Mouse (Mus musculus): ENCODE results near the gene Sh3bgrl3. TPM values are rescaled to one million over a fixed set of nuclear protein-coding genes. Genes with fewer than 3 reads are reported as not detected.
"Not testable (repeated sequence)": the region's sequence is repeated elsewhere in the genome, so short reads cannot be mapped to it uniquely, and the experiment has no call there.

The Sh3bgrl3 gene
- 179 and 190 TPM in 2 replicates for polyA plus RNA-seq (2016; fragmentation: Nextera tagmentation; extraction: Ambion mirVana)

DNA sequence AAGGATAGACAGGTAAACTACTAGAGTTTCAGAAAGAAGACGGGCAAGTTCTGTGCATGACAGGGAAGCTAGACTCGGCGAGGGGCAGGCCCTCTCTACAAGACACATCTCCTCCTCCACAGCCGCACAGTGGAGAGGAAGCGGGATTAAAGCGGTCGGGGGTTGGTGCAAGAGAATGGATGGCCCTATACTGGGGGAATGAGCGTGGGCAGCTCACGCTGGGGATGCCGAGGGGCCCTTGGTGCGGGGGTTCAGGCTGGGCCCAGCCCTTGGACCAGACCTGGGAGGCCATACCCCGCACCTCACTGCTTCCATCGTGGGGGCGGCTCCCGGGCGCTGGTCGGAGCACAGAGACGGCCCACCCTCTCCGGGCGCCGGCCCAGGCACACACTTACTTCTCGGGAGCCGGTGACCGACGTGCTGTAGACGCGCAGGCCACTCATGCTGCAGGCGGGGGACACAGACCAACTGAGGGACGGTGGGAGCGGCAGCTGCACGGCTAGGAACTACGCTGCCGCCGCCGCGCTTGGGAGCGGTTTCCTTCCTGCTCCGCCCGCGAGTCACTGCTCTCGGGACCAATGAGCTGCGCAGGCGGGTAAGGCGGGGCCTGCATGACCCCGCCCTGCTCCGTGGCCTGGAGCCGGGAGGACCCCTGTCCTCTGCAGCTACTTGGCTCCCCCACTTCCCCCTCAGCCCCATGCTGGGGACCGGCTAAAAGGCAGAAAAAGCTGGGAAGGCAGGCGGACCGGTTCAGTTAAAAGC, at the start of gene Sh3bgrl3:
TSS of gene Sh3bgrl3 (minus strand) at position 569 of the 762 bp plus-strand sequence.
- WGBS = under 1% methylated on average over 50 of the region's 50 CpGs
- Histone ChIP-seq H3K27me3 (replicated peaks) (no peaks in the 10 kb centered on the region; the same call in 1 of the 2 replicates), H3K4me3 (peak within 1 kb of the TSS; percentile 88), H3K27ac (ENCODE audit: poor library complexity, severe bottlenecking) (peak within 1 kb of the TSS; percentile 86), H3K9me3 (replicated peaks) (no peaks in the 10 kb centered on the region), H3K9ac (peak within 1 kb of the TSS; percentile 86), H3K36me3 (peaks cover 21% of the 10 kb centered on the region), H3K4me1 (replicated peaks) (peaks cover 44% of the 10 kb centered on the region), H3K4me2 (peak within 1 kb of the TSS; percentile 90)
- ATAC-seq (ENCODE audit: insufficient number of reproducible peaks, low FRiP score) = peak; percentile 92

DNA sequence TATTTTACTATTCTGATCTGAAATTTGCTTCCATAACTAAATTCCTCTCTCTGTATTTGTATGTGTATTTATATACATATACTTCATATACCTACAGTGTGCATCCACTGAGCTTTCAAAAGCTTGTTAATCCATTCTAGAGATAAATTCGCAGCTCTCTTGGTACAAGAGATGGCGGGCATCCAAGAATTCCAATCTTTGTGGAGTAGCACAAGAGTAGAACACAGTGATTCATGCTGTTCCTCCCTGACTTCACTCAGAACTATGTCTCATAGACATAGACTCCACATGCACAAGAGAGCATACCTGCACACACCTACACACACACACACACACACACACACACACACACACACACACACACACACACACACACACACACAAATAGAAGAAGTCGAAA, 43.8 kb upstream of the Sh3bgrl3 start:
- Histone ChIP-seq H3K9me3 (replicated peaks) (no peaks in the 10 kb centered on the region), H3K9ac (no peak overlapping the region), H3K4me2 (no peak overlapping the region), H3K4me1 (replicated peaks) (peaks cover 15% of the 10 kb centered on the region), H3K27ac (ENCODE audit: poor library complexity, severe bottlenecking) (0 out of 2 replicates have a peak overlapping the region, but pooled peaks have one; percentile 21), H3K27me3 (replicated peaks) (no peaks in the 10 kb centered on the region), H3K36me3 (peaks cover 23% of the 10 kb centered on the region), H3K4me3 (no peak overlapping the region)
- 50% methylated on average over 3 of the region's 3 CpGs for WGBS
- no peak for ATAC-seq (ENCODE audit: insufficient number of reproducible peaks, low FRiP score)

DNA sequence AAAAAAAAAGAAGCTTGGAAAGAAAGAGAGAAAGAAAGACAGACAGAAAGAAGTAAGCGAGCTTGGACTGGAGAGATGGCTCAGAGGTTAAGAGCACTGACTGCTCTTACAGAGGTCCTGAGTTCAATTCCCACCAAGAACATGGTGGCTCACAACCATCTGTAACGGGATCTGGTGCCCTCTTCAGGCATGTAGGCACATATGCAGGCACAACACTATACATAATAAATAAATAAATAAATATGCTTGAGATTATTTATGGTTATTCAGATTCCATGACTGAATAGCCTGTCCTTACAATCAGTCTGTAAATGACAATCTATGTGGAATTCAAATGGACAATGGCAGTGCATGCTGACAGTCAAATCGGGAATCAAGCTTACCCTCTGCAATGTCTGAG, 38.3 kb upstream of the Sh3bgrl3 start:
- Histone ChIP-seq H3K27ac (ENCODE audit: poor library complexity, severe bottlenecking) (no peak overlapping the region), H3K27me3 (replicated peaks) (no peaks in the 10 kb centered on the region), H3K4me1 (replicated peaks) (peaks cover 25% of the 10 kb centered on the region), H3K4me3 (no peak overlapping the region), H3K4me2 (no peak overlapping the region), H3K9me3 (replicated peaks) (no peaks in the 10 kb centered on the region), H3K36me3 (peaks cover 21% of the 10 kb centered on the region), H3K9ac (no peak overlapping the region)
- WGBS = 87% methylated on average over 3 of the region's 3 CpGs
- no peak for ATAC-seq (ENCODE audit: insufficient number of reproducible peaks, low FRiP score)

DNA sequence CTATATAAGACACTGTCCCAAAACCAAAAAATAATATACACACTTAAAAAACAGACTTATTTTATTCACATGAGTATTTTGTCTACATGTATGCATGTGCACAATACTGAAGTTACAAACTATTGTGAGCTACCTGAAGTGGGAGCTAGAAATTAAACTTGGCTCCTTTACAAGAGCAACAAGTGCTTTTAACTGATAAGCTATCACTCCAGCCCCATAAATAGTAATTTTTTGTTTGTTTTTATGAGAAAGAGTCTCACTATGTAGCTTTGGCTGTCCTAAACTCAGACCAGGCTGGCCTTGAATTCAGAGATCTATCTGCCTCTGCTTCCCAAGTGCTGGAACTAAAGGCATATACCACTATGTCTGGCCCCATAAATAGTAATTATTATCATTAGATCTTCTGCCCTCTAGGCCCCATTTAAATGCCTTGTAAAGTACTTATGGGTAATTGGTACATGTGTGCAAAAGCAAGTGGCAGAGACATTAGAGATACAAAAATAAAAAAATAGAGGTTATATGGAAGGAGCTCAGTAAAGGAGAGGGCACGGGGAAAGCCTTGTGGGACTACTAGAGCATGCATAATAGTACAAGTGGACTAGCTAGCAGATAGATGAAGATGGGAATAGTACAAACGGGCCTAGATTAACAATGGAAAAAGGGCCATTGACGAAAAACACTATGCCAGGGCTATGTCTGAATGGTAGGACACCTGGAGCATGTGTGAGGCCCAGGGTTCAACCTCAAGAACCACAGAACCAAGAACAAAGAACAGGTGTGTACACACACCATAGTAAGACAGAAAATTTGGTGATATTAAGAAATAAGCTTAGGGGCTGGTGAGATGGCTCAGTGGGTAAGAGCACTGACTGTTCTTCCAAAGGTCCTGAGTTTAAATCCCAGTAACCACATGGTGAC, 37.2 kb upstream of the Sh3bgrl3 start:
- H3K27ac ChIP-seq (ENCODE audit: poor library complexity, severe bottlenecking) = no peak overlapping the region

DNA sequence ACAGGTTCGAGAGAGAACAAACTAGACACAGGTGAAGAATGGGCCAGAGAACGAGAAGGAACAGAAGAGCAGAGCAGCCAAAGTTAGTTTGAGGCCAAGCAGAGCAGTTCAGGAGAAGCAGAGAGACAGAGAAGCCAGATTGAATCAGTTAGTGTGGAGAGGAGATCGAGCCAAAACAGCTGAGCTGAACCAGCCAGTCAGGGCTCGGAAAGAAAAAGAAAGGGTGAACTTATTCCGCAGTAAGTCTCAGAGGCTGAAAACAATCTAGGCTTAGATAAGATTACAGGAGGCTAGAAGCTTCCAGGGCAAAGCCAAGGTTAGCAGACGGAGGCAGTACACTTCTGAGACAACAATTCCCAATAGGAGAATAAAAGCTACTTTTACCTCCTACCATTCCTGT, 36.4 kb upstream of the Sh3bgrl3 start:
- Histone ChIP-seq H3K4me1 (replicated peaks) (peaks cover 18% of the 10 kb centered on the region), H3K9me3 (replicated peaks) (no peaks in the 10 kb centered on the region), H3K9ac (no peak overlapping the region), H3K4me3 (no peak overlapping the region), H3K27ac (ENCODE audit: poor library complexity, severe bottlenecking) (peak overlapping the region; percentile 71), H3K27me3 (replicated peaks) (no peaks in the 10 kb centered on the region), H3K4me2 (peak overlapping the region; percentile 13), H3K36me3 (peaks cover 14% of the 10 kb centered on the region)
- WGBS = 17% methylated on average over 6 of the region's 6 CpGs
- ATAC-seq (ENCODE audit: insufficient number of reproducible peaks, low FRiP score) = peak; percentile 33; the same call in 1 of the 2 replicates

More for the DNA sequence above, 37.2 kb upstream of the Sh3bgrl3 start:
- Histone ChIP-seq H3K27me3 (replicated peaks) (no peaks in the 10 kb centered on the region), H3K9ac (no peak overlapping the region), H3K36me3 (peaks cover 14% of the 10 kb centered on the region), H3K4me3 (no peak overlapping the region), H3K4me1 (replicated peaks) (peaks cover 18% of the 10 kb centered on the region), H3K4me2 (no peak overlapping the region), H3K9me3 (replicated peaks) (no peaks in the 10 kb centered on the region)
- ATAC-seq (ENCODE audit: insufficient number of reproducible peaks, low FRiP score) = no peak
- WGBS = 76% methylated on average over 3 of the region's 3 CpGs

DNA sequence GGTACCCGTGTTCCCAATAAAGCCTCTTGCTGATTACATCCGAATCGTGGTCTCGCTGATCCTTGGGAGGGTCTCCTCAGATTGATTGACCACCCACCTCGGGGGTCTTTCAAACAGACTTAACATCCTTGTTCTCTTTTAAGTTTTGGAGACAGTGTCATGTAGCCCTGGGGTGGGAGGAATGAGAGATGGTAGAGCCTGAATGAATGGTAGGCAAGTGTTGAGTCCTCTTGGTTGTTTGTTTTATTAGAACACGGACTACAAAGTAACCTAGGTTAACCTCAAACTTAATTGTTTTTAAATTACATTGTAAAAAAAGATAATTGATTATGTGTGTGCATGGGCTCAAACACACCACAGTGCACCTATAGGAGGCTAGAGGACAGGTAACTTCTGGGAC, 36.0 kb upstream of the Sh3bgrl3 start:
- no peak for ATAC-seq (ENCODE audit: insufficient number of reproducible peaks, low FRiP score)
- peak overlapping the region; percentile 71 for H3K27ac ChIP-seq (ENCODE audit: poor library complexity, severe bottlenecking)
- H3K9ac ChIP-seq = no peak overlapping the region
- H3K4me1 ChIP-seq (replicated peaks) = peaks cover 18% of the 10 kb centered on the region
- WGBS = 89% methylated on average over 5 of the region's 6 CpGs
- H3K36me3 ChIP-seq = peaks cover 14% of the 10 kb centered on the region
- peak overlapping the region; percentile 13; the same call in 1 of the 2 replicates for H3K4me2 ChIP-seq
- no peak overlapping the region for H3K4me3 ChIP-seq
- H3K27me3 ChIP-seq (replicated peaks) = no peaks in the 10 kb centered on the region
- H3K9me3 ChIP-seq (replicated peaks) = no peaks in the 10 kb centered on the region

DNA sequence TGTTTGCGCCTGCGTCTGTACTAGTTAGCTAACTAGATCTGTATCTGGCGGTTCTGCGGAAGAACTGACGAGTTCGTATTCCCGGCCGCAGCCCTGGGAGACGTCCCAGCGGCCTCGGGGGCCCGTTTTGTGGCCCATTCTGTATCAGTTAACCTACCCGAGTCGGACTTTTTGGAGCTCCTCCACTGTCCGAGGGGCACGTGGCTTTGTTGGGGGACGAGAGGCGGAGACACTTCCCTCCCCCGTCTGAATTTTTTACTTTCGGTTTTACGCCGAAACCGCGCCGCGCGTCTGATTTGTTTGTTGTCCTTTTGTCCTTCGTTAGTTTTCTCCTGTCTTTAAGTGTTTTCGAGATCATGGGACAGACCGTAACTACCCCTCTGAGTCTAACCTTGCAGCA, 31.5 kb upstream of the Sh3bgrl3 start:
- H3K36me3 ChIP-seq; H3K27me3 ChIP-seq (replicated peaks); H3K9me3 ChIP-seq (replicated peaks); ATAC-seq (ENCODE audit: insufficient number of reproducible peaks, low FRiP score); H3K27ac ChIP-seq (ENCODE audit: poor library complexity, severe bottlenecking): not testable (repeated sequence)
- Histone ChIP-seq H3K4me3 (peak overlapping the region; percentile 56), H3K4me2 (peak overlapping the region; percentile 61), H3K4me1 (replicated peaks) (peaks cover 23% of the 10 kb centered on the region), H3K9ac (peak overlapping the region; percentile 59)
- 7% methylated on average over 30 of the region's 30 CpGs for WGBS

DNA sequence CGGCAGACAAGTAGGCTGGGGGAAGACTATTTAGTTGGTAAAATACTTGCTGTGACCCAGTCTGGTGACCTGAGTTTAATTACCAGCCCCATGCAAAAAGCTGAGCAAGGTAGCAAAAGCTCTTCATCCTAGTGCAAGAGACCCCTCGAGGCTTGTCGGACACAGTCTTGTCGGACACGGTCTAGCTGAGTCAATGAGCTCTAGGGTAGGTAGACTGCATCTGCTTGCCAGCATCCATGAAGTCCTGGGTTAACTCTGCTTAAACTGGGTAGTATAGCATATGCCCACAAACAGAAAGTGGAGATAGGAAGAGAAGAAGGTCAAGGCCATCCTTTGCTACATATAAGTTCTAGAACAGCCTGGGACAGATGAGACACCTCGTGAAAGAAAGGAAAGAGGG, 30.2 kb upstream of the Sh3bgrl3 start:
- no peaks in the 10 kb centered on the region for H3K27me3 ChIP-seq (replicated peaks)
- no peak overlapping the region for H3K27ac ChIP-seq (ENCODE audit: poor library complexity, severe bottlenecking)
- 82% methylated on average over 6 of the region's 6 CpGs for WGBS
- no peaks in the 10 kb centered on the region for H3K9me3 ChIP-seq (replicated peaks)
- no peak overlapping the region for H3K4me3 ChIP-seq
- H3K4me2 ChIP-seq = no peak overlapping the region
- H3K9ac ChIP-seq = no peak overlapping the region
- ATAC-seq (ENCODE audit: insufficient number of reproducible peaks, low FRiP score) = no peak
- H3K36me3 ChIP-seq = peaks cover 16% of the 10 kb centered on the region
- H3K4me1 ChIP-seq (replicated peaks) = peaks cover 17% of the 10 kb centered on the region

DNA sequence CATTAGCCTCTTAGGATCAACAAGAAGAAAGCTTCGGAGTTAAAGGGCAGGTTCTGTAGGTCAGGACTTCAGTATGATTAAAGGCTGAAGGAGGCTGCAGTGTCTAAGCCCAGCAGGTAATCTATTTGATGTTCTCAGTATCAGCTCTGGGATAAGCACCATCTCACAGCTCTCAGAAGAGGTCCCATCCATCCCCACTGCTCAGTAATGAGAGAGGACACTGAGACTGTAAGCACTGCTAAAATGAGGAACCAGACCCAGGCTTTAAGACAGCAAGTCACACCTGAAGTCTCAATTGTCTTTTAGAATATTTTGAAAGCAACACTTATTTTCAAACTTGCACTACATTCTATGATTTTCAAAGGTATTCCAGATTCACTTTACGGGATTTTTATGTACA, 29.0 kb upstream of the Sh3bgrl3 start:
- H3K4me2 ChIP-seq = no peak overlapping the region
- H3K4me3 ChIP-seq = no peak overlapping the region
- H3K36me3 ChIP-seq = peaks cover 28% of the 10 kb centered on the region
- H3K27me3 ChIP-seq (replicated peaks) = no peaks in the 10 kb centered on the region
- 60% methylated on average over 2 of the region's 2 CpGs for WGBS
- H3K9me3 ChIP-seq (replicated peaks) = no peaks in the 10 kb centered on the region
- peaks cover 17% of the 10 kb centered on the region for H3K4me1 ChIP-seq (replicated peaks)
- H3K9ac ChIP-seq = no peak overlapping the region
- no peak for ATAC-seq (ENCODE audit: insufficient number of reproducible peaks, low FRiP score)
- H3K27ac ChIP-seq (ENCODE audit: poor library complexity, severe bottlenecking) = peak overlapping the region; percentile 6; the same call in 1 of the 2 replicates

DNA sequence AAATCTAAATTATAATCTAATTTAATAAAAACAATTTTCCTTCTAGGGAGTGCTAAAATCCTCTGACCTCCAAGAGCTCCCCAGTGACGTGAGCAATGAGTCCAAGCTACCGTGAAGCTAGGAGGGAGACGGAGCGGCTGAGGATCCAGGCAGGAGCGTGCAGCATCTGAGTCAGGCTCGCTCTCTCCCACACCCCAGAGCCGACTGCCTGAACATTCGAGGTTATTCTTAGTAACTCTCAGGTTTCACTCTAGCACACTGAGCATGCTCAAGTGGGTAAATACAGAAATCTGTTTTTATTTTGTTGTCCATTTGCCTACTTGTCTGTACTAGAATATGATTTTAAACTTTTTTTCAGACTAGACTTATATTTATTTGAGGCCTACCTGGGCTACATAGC, 28.2 kb upstream of the Sh3bgrl3 start:
- Histone ChIP-seq H3K4me1 (replicated peaks) (peaks cover 17% of the 10 kb centered on the region), H3K27ac (ENCODE audit: poor library complexity, severe bottlenecking) (peak overlapping the region; percentile 66), H3K4me2 (no peak overlapping the region), H3K36me3 (peaks cover 36% of the 10 kb centered on the region), H3K4me3 (no peak overlapping the region), H3K27me3 (replicated peaks) (no peaks in the 10 kb centered on the region), H3K9ac (no peak overlapping the region), H3K9me3 (replicated peaks) (no peaks in the 10 kb centered on the region)
- ATAC-seq (ENCODE audit: insufficient number of reproducible peaks, low FRiP score) = peak; percentile 57; the same call in 1 of the 2 replicates
- WGBS = 19% methylated on average over 8 of the region's 8 CpGs

DNA sequence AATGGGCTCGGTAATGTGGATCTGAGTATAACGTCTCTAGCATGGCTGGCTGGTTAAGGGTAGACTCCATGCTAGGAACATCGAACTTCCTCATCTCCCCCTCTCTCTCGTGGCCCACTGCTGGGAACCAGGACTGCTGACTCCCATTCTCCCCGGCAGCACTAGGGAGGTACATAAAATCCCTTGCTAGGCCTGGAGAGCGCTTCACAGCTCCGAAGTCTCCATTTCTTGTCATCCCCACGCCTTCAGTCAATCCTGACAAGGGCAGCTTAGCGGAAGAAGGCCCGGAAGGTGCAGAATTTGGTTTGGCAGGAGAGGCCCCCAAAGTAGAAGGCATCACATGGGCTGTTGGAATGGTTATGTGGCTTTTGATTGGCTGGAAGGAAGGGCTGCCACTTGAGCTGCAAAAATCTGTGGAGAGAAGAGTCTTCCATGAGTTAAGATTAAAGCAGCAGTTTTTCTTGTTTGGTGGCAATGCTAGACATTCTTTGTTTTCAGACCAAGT, 27.4 kb upstream of the Sh3bgrl3 start:
- no peak overlapping the region; the same call in 1 of the 2 replicates for H3K27ac ChIP-seq (ENCODE audit: poor library complexity, severe bottlenecking)
- ATAC-seq (ENCODE audit: insufficient number of reproducible peaks, low FRiP score) = no peak
- H3K9ac ChIP-seq = no peak overlapping the region
- H3K36me3 ChIP-seq = peaks cover 44% of the 10 kb centered on the region
- H3K4me2 ChIP-seq = no peak overlapping the region
- peaks cover 17% of the 10 kb centered on the region for H3K4me1 ChIP-seq (replicated peaks)
- H3K9me3 ChIP-seq (replicated peaks) = no peaks in the 10 kb centered on the region
- H3K27me3 ChIP-seq (replicated peaks) = no peaks in the 10 kb centered on the region
- WGBS = 76% methylated on average over 10 of the region's 10 CpGs
- no peak overlapping the region for H3K4me3 ChIP-seq
